In genomic region chr2:103659167-103659566, GRCm38 (mm10) we compare ENCODE assay signal across 24 mouse cellular contexts.
DNase-seq lines count a peak whose midpoint lies in the region; ATAC-seq and TF ChIP-seq lines count a peak whose summit lies in the region.
"Had no signal": no experiment of that assay in that cellular context is flagged by ENCODE, and none has a peak within 500 bp of the region (broad histone marks: within the 10 kb centered on the region; RNA-seq: fewer than 3 reads in every experiment).

No protein-coding gene starts in this region.

- ATAC-seq in heart, embryonic 13.5 days (ENCODE audit: extremely low read depth, insufficient number of reproducible peaks, low FRiP score, low TSS enrichment): no peak
- no peak for ATAC-seq in hindbrain, embryonic 12.5 days (ENCODE audit: low FRiP score)
- ATAC-seq in hindbrain, embryonic 11.5 days (ENCODE audit: low FRiP score): no peak
- peak; percentile 54 for ATAC-seq in megakaryocyte progenitor cell, adult 5-6 weeks (replicated peaks; ENCODE audit: poor library complexity)
- ATAC-seq: activated CD4-positive, CD25-positive, alpha-beta regulatory T cell, adult 4 months; forebrain, postnatal 0 days had no signal

- TF ChIP-seq RAD21 in MEL (IDR thresholded peaks at IDR 0.05; ENCODE audit: low read depth, low read length): no peak

- no peak overlapping the region for H3K4me3 ChIP-seq in heart, embryonic 13.5 days
- no peak overlapping the region for H3K4me3 ChIP-seq in hindbrain, embryonic 12.5 days
- H3K4me3 ChIP-seq in hindbrain, embryonic 11.5 days (ENCODE audit: low read depth, low read length): no peak overlapping the region
- no peak overlapping the region for H3K4me3 ChIP-seq in MEL (ENCODE audit: control insufficient read depth in 1 of 2, insufficient read depth in 1 of 2, low read depth in 2 of 2, low read length in 2 of 2)
- H3K4me3 ChIP-seq: embryonic facial prominence, embryonic 13.5 days had no signal

- TF ChIP-seq EP300 in MEL (IDR thresholded peaks at IDR 0.05; ENCODE audit: low read depth in 1 of 2, low read length in 2 of 2): peak in 1 of 2 experiments; percentile 8; a peak in 1 of 4 replicates

- H3K27me3 ChIP-seq in heart, embryonic 13.5 days (replicated peaks): no peaks in the 10 kb centered on the region
- H3K27me3 ChIP-seq in hindbrain, embryonic 12.5 days: no peaks in the 10 kb centered on the region
- H3K27me3 ChIP-seq in hindbrain, embryonic 11.5 days (ENCODE audit: control insufficient read depth, insufficient read depth, low read length): no peaks in the 10 kb centered on the region
- no peaks in the 10 kb centered on the region; a peak in 1 of 4 replicates for H3K27me3 ChIP-seq in MEL (ENCODE audit: control insufficient read depth in 1 of 2, insufficient read depth in 2 of 2, low read length in 2 of 2)
- H3K27me3 ChIP-seq: embryonic facial prominence, embryonic 13.5 days had no signal

- TF ChIP-seq POLR2A in MEL (IDR thresholded peaks at IDR 0.05; ENCODE audit: control insufficient read depth in 1 of 2, insufficient read depth in 1 of 2, low read depth in 1 of 2, low read length in 2 of 2, poor library complexity in 1 of 2): no peak

- no peaks in the 10 kb centered on the region for H3K9me3 ChIP-seq in heart, embryonic 13.5 days
- H3K9me3 ChIP-seq in hindbrain, embryonic 12.5 days (replicated peaks): no peaks in the 10 kb centered on the region
- no peaks in the 10 kb centered on the region for H3K9me3 ChIP-seq in hindbrain, embryonic 11.5 days (ENCODE audit: control insufficient read depth, low read length)
- H3K9me3 ChIP-seq in MEL (replicated peaks; ENCODE audit: insufficient read depth, low read length): no peaks in the 10 kb centered on the region
- H3K9me3 ChIP-seq: embryonic facial prominence, embryonic 13.5 days had no signal

- no peaks in the 10 kb centered on the region for H3K79me2 ChIP-seq in MEL (ENCODE audit: control insufficient read depth, insufficient read depth, low read length, poor library complexity)

- DNase-seq in heart, adult 9 months (ENCODE audit: low spot score in 2 of 2): no peak
- no peak for DNase-seq in hindbrain, embryonic 11.5 days (ENCODE audit: low spot score)
- peak; percentile 52 for DNase-seq in MEL (ENCODE audit: low read depth, low spot score)
- DNase-seq: adrenal gland, adult 2 months; adrenal gland, postnatal 36 days; B cell, adult 2 months; cerebellum, adult 18-20 months; cerebellum, postnatal 10 days; forebrain, postnatal 0 days; heart, postnatal 10 days; kidney, adult 11 months; kidney, postnatal 14 days; layer of hippocampus, adult 9-11 months; liver; lung, adult 2 months; lung, postnatal 10 days had no signal

- no peak overlapping the region for H3K4me2 ChIP-seq in heart, embryonic 13.5 days
- H3K4me2 ChIP-seq in hindbrain, embryonic 12.5 days (replicated peaks): no peak overlapping the region
- no peak overlapping the region for H3K4me2 ChIP-seq in hindbrain, embryonic 11.5 days (replicated peaks; ENCODE audit: low read depth, low read length)
- H3K4me2 ChIP-seq: embryonic facial prominence, embryonic 13.5 days; midbrain, embryonic 11.5 days had no signal

- H3K36me3 ChIP-seq in heart, embryonic 13.5 days: no peaks in the 10 kb centered on the region
- no peaks in the 10 kb centered on the region for H3K36me3 ChIP-seq in hindbrain, embryonic 12.5 days
- H3K36me3 ChIP-seq in hindbrain, embryonic 11.5 days (ENCODE audit: control insufficient read depth, insufficient read depth, low read length): no peaks in the 10 kb centered on the region
- H3K36me3 ChIP-seq in MEL (ENCODE audit: control insufficient read depth in 1 of 2, insufficient read depth in 2 of 2, low read length in 2 of 2): peaks cover 0 to 25% of the 10 kb centered on the region in 2 experiments; a peak in 2 of 4 replicates
- H3K36me3 ChIP-seq: embryonic facial prominence, embryonic 13.5 days had no signal

- 41% methylated on average over 4 of the region's 4 CpGs for WGBS in heart, embryonic 13.5 days
- 85% methylated on average over 4 of the region's 4 CpGs for WGBS in hindbrain, embryonic 12.5 days
- 82% methylated on average over 4 of the region's 4 CpGs for WGBS in hindbrain, embryonic 11.5 days

- peaks cover 83% of the 10 kb centered on the region for H3K4me1 ChIP-seq in heart, embryonic 13.5 days
- peaks cover 26% of the 10 kb centered on the region for H3K4me1 ChIP-seq in hindbrain, embryonic 12.5 days
- peaks cover 5% of the 10 kb centered on the region for H3K4me1 ChIP-seq in hindbrain, embryonic 11.5 days (replicated peaks; ENCODE audit: control insufficient read depth, insufficient read depth, low read length)
- H3K4me1 ChIP-seq in MEL (ENCODE audit: control insufficient read depth in 1 of 2, insufficient read depth in 2 of 2, low read length in 2 of 2): peaks cover 10 to 37% of the 10 kb centered on the region in 2 experiments

- H3K27ac ChIP-seq in heart, embryonic 13.5 days (replicated peaks): 0 out of 2 replicates have a peak overlapping the region, but pooled peaks have one; percentile 21
- peak overlapping the region; percentile 81; the same call in 1 of the 2 replicates for H3K27ac ChIP-seq in hindbrain, embryonic 12.5 days
- H3K27ac ChIP-seq in hindbrain, embryonic 11.5 days (ENCODE audit: low read depth, low read length): no peak overlapping the region
- H3K27ac ChIP-seq in MEL (ENCODE audit: control insufficient read depth, low read depth, low read length): no peak overlapping the region
- H3K27ac ChIP-seq: embryonic facial prominence, embryonic 13.5 days; liver, embryonic 14.5 days; macrophage had no signal

- H3K9ac ChIP-seq in heart, embryonic 13.5 days: peak overlapping the region; percentile 34; the same call in 1 of the 2 replicates
- no peak overlapping the region for H3K9ac ChIP-seq in hindbrain, embryonic 12.5 days
- no peak overlapping the region for H3K9ac ChIP-seq in hindbrain, embryonic 11.5 days (ENCODE audit: low read depth, low read length)
- no peak overlapping the region for H3K9ac ChIP-seq in MEL (ENCODE audit: control insufficient read depth, low read depth, low read length, poor library complexity, severe bottlenecking)
- H3K9ac ChIP-seq: embryonic facial prominence, embryonic 13.5 days; forebrain, postnatal 0 days; liver, embryonic 14.5 days had no signal

- TF ChIP-seq CTCF in MEL (IDR thresholded peaks at IDR 0.05 in 2 of 3, conservative IDR thresholded peaks at IDR 0.05 in 1 of 3; ENCODE audit: control insufficient read depth in 1 of 3, insufficient read depth in 1 of 3, low read depth in 2 of 3, low read length in 3 of 3, poor library complexity in 1 of 3, severe bottlenecking in 1 of 3): no peak

TF ChIP-seq in MEL, 35 proteins besides CTCF, POLR2A, EP300 and RAD21:
- TF ChIP-seq ZMIZ1 (IDR thresholded peaks at IDR 0.05; ENCODE audit: low read depth, low read length) (no peak), TBP (IDR thresholded peaks at IDR 0.05; ENCODE audit: low read depth, low read length) (0 out of 2 replicates have a peak, but pooled peaks have one; percentile 27), USF1 (IDR thresholded peaks at IDR 0.05; ENCODE audit: low read depth, low read length) (no peak), GATA1 (IDR thresholded peaks at IDR 0.05; ENCODE audit: low read depth, low read length) (0 out of 2 replicates have a peak, but pooled peaks have one; percentile 27)

Comparison
In these comparisons a context has a peak if more than half of its experiments do, and no peak if none do; other contexts are left out.
1. H3K27ac ChIP-seq: peak in heart, embryonic 13.5 days (single experiment) and hindbrain, embryonic 12.5 days (single experiment); none in hindbrain, embryonic 11.5 days (single experiment) and MEL (single experiment).